Mouse (Mus musculus) liver, embryonic 12.5 days (tissue): ENCODE measurements around the gene Akr1c19. TPM values are rescaled to one million over a fixed set of nuclear protein-coding genes. Genes with fewer than 3 reads are reported as not detected.
"Not testable (repeated sequence)": the region's sequence is repeated elsewhere in the genome, so short reads cannot be mapped to it uniquely, and the experiment has no call there.

Experiments used
- ATAC-seq: fragments of 200-750 bp; cut with Nextera tagmentation; 2 replicates; pipeline ENCODE4 v1.8.0; 2017; ENCODE audit warnings: moderate number of reproducible peaks, mild to moderate bottlenecking, moderate library complexity
- H3K27ac ChIP-seq: fragments of 300-500 bp; sonication (generic); 2 replicates; pipeline ENCODE4 v1.5.1; 2016; ENCODE audit warnings: mild to moderate bottlenecking
- H3K27me3 ChIP-seq: fragments of 300-500 bp; sonication (generic); replicated peaks from 2 replicates; pipeline ENCODE4 v1.6.1; 2016; ENCODE audit warnings: mild to moderate bottlenecking, moderate library complexity
- H3K36me3 ChIP-seq: fragments of 300-500 bp; sonication (generic); 2 replicates; pipeline ENCODE4 v1.6.1; 2016; ENCODE audit warnings: mild to moderate bottlenecking, moderate library complexity
- H3K4me1 ChIP-seq: fragments of 300-500 bp; sonication (generic); 2 replicates; pipeline ENCODE4 v1.6.1; 2016
- H3K4me2 ChIP-seq: fragments of 300-500 bp; sonication (generic); 2 replicates; pipeline ENCODE4 v1.6.1; 2016; ENCODE audit warnings: mild to moderate bottlenecking, moderate library complexity
- H3K4me3 ChIP-seq: fragments of 300-500 bp; sonication (generic); 2 replicates; pipeline ENCODE4 v1.5.1; 2016; ENCODE audit warnings: mild to moderate bottlenecking, moderate library complexity
- H3K9ac ChIP-seq: fragments of 300-500 bp; sonication (generic); 2 replicates; pipeline ENCODE4 v1.6.1; 2016; ENCODE audit warnings: mild to moderate bottlenecking, moderate library complexity
- H3K9me3 ChIP-seq: fragments of 300-500 bp; sonication (generic); replicated peaks from 2 replicates; pipeline ENCODE4 v1.6.1; 2016; ENCODE audit warnings: mild to moderate bottlenecking, moderate library complexity
- WGBS: fragments of 180-500 bp; shearing (Covaris S2); methylation state at CpG from one replicate; pipeline ENCODE4 v1.1.7; 2016; ENCODE audit not compliant: insufficient replicate concordance; 5-methylcytosine and 5-hydroxymethylcytosine counted together
- polyA plus RNA-seq: library from polyadenylated mRNA; unstranded; fragments of >200 nt; fragmentation: Nextera tagmentation; extraction: Ambion mirVana; gene quantifications from 2 replicates; pipeline ENCODE4 v1.2.1, GENCODE M21; 2016

Gene Akr1c19
- polyA plus RNA-seq, 1 experiment from 2014 or later, result 36.7 TPM

DNA sequence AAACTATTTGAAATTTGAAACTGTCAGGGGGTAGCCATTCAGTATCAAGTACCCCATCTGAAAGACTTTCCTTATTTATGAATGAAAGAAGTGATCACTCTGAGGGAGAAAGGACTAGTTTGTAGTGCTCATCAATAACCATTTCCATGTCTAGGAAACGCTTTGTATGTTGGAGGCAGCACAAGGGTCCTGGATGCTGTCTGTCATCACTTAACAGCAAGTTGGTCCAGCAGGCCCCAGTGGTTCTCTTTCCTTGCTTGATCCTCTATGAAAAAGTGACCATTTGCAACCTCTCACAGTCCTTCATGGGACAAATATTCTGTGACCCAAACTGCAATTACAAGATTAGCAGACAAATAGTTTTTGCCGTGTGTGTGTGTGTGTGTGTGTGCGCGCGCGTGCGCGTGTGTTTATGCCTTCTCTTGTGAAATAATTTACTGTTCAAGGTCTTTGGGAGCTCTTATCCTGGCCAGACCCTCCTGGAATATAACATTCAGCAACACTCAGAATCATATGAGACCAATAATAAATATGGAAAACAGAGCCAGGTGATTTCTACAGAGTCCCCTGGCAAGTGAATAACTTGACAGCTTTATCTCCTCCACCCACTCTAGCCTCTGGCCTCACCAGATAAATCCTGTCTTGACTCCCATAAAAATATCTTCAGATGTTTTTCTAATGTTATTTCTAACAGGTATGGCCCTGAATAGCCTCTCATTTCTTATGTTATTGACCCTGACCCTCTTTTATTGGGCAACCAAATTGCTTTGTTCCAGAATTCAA, 2.5 kb downstream of the Akr1c19 start:
- Histone ChIP-seq H3K4me2 (no peak overlapping the region), H3K9me3 (no peaks in the 10 kb centered on the region), H3K27ac (no peak overlapping the region), H3K4me3 (no peak overlapping the region), H3K36me3 (no peaks in the 10 kb centered on the region), H3K4me1 (no peaks in the 10 kb centered on the region; the same call in 1 of the 2 replicates), H3K27me3 (no peaks in the 10 kb centered on the region), H3K9ac (no peak overlapping the region)
- 88% methylated on average over 8 of the region's 8 CpGs for WGBS
- no peak for ATAC-seq

DNA sequence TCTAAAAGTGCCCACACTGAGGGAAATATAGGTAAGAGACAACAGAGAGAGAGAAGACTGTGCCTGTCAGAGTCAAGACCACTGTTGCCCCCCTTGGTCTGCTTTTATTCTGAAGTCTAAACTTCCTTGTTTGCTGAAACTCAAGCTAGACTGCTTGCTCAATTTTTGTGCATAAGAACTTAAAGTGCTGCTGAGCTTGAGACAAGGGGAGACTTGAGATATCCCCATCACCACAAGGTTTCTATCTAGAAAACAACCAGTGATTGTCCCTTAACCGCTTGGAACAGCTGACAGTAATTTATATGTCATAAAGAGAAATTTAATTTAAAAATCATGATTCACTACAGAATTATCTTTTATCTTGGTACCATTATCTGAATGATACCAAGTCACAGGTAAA, 4.6 kb downstream of the Akr1c19 start:
- no peak overlapping the region for H3K27ac ChIP-seq
- H3K4me1 ChIP-seq, result no peaks in the 10 kb centered on the region; the same call in 1 of the 2 replicates
- no peak overlapping the region for H3K4me3 ChIP-seq
- 42% methylated on average over 1 of the region's 1 CpGs for WGBS
- H3K4me2 ChIP-seq, result no peak overlapping the region
- ATAC-seq, result no peak
- no peaks in the 10 kb centered on the region; the same call in 1 of the 2 replicates for H3K36me3 ChIP-seq
- H3K27me3 ChIP-seq, result no peaks in the 10 kb centered on the region
- H3K9me3 ChIP-seq, result no peaks in the 10 kb centered on the region
- H3K9ac ChIP-seq, result no peak overlapping the region

DNA sequence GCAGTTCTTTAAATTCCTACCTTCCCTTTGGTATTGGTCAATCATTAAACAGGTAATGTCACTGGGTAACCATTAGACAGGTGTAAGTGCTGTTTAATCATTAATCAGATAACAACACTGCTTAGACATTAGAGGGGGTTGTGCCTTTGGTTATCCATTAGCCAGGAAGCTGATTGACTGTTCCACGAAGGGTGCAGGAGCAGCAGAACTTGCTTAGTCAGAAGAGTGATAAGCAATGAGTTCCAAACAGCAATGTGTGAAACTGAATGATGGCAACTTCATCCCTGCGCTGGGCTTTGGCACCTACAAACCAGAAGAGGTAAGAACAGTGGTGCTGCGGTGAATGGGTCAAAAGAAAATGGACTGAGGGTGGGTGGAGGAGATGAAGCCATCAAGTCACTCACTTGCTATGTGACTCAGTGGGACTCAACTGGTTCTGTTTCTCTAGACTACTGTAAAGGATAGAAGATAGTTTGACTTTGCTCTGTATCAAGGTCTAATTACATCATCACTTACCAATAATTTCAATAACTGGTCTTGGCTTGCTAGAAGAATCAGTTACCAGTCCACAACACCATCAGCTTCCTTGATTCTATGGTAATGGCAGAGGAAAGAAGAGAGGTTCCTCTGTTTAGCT, 5.2 kb downstream of the Akr1c19 start:
- Histone ChIP-seq H3K4me2 (peak overlapping the region; percentile 8; the same call in 1 of the 2 replicates), H3K9me3 (no peaks in the 10 kb centered on the region), H3K36me3 (peaks cover 2% of the 10 kb centered on the region; the same call in 1 of the 2 replicates), H3K4me1 (no peaks in the 10 kb centered on the region; the same call in 1 of the 2 replicates), H3K27me3 (no peaks in the 10 kb centered on the region), H3K4me3 (peak overlapping the region; percentile 20), H3K9ac (no peak overlapping the region), H3K27ac (no peak overlapping the region)
- peak; percentile 82 for ATAC-seq
- 53% methylated on average over 3 of the region's 3 CpGs for WGBS

DNA sequence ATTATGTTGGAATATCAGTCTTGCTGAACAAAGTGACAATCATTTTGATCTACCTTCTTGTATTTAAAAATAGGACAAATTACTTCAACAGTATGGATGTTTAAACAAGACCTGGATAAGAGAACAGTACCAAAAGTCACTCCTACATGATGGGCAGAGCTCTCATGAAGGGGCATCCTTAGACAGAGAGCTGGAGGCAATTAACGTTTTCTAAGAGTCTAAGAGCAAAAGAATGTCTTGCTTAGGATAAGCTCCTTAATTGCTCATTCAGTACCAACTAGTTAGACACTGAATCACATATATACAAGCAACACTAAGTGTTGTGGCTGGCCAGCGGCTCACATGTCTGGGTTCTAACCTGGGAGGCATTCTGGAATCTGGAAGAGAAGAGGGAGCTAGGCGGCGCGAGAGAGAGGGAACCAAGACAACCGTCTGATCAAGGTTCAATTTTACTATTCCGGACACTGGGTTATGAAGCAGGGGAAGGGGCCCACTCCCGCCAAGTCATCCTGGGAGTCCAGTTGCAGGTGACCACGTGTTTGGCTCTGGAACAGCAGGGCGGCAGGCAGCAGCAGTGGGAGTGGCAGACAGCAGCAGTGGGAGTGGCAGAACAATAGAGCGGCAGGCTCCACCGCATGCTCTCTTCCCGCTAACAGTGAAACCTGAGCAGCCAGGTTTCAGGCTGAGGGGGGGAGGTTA, 16.5 kb downstream of the Akr1c19 start:
- Histone ChIP-seq H3K4me2 (peak overlapping the region; percentile 44), H3K9ac (no peak overlapping the region), H3K27ac (no peak overlapping the region), H3K36me3 (no peaks in the 10 kb centered on the region), H3K9me3 (no peaks in the 10 kb centered on the region), H3K27me3 (no peaks in the 10 kb centered on the region), H3K4me3 (peak overlapping the region; percentile 11; the same call in 1 of the 2 replicates), H3K4me1 (no peaks in the 10 kb centered on the region)
- peak; percentile 51 for ATAC-seq
- 10% methylated on average over 13 of the region's 13 CpGs for whole genome bisulfite sequencing

DNA sequence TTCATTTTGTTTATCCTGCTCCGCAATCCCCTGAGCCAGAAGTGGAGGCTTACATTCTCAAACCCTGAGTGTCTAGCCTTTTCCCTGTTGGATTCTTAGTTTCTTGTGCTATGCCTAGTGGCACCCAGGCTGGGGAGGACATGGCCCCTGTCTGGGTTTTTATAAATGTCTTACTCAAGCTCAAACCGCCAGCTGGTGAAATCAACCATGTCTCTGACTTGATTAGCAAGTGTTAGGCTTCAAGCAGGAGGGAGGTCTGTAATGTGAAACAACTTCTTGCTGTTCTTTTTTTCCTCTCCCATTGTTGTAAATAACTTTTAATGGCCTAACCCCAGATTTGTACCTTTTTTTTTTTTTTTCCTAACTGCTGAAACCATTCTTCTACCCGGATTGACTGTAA, 20.8 kb downstream of the Akr1c19 start:
- Histone ChIP-seq H3K4me1 (no peaks in the 10 kb centered on the region), H3K27me3 (no peaks in the 10 kb centered on the region), H3K27ac (no peak overlapping the region), H3K4me3 (no peak overlapping the region), H3K9ac (no peak overlapping the region), H3K4me2 (no peak overlapping the region), H3K36me3 (no peaks in the 10 kb centered on the region), H3K9me3 (no peaks in the 10 kb centered on the region)
- ATAC-seq, result no peak
- 56% methylated on average over 3 of the region's 3 CpGs for WGBS

DNA sequence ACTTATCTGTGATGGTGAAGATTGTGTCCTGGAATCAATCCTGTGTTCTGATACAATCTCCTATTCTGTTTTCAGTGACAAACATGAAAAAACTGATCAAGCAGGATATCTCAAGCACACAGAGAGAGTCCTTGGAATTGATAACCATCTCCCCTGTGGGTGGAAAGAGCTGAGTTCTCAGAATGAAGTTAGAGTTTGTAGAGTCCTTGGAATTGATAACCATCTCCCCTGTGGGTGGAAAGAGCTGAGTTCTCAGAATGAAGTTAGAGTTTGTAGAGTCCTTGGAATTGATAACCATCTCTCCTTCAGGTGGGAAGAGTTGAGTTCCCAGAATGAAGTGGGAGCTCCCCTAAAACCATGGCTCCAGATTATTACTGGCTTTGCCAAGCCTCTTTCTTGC, 28.4 kb downstream of the Akr1c19 start:
- H3K9me3 ChIP-seq, H3K9ac ChIP-seq, ATAC-seq, H3K4me1 ChIP-seq, H3K4me2 ChIP-seq, H3K4me3 ChIP-seq, H3K27me3 ChIP-seq, H3K36me3 ChIP-seq, H3K27ac ChIP-seq: not testable (repeated sequence)

DNA sequence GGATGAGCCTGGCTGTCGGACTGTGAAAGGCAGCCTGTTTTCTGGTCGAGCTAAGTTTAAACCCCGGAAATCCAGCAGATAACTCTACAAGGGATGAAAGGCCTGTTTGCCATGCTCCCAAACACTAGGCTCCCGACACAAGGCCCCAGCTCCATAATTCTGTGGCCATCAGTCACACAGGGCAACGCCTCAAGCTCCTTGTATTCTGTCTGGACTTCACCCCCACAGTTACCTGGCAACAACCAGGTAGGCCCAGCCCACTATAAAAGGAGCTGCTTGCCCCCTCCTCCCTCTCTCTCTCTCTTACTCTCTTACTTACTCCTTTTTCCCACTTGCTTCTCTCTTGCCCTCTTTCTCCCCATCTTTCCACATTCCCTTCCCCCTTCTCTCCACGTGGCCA, 28.8 kb downstream of the Akr1c19 start:
- Histone ChIP-seq H3K4me3 (no peak overlapping the region), H3K36me3 (peaks cover 6% of the 10 kb centered on the region), H3K9ac (no peak overlapping the region), H3K27ac (no peak overlapping the region), H3K9me3 (no peaks in the 10 kb centered on the region), H3K4me1 (no peaks in the 10 kb centered on the region), H3K4me2 (no peak overlapping the region), H3K27me3 (no peaks in the 10 kb centered on the region)
- ATAC-seq, result no peak
- WGBS, result 69% methylated on average over 6 of the region's 6 CpGs

DNA sequence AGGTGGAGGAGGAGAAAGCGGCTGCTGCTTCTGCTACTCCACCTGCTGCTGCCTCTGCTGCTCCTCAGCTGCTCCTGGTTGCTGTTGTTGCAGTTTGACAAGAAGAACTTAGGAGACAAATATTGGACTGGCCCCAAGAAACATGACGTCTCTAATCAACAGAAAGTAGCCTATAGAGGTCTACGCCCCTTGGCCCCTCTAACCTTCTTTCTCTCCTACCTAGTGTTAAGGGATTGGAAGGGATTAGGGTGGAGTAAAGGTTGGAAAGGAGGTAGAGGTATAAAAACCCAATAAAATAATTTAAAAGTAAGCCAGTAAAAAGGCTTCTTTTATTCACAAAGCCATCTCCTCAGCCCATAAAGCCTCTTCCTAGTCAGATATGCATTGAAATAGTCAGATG, 36.1 kb downstream of the Akr1c19 start:
- 64% methylated on average over 3 of the region's 3 CpGs for WGBS
- Histone ChIP-seq H3K9ac (no peak overlapping the region), H3K36me3 (no peaks in the 10 kb centered on the region), H3K4me2 (no peak overlapping the region), H3K9me3 (no peaks in the 10 kb centered on the region), H3K4me3 (no peak overlapping the region), H3K27ac (no peak overlapping the region), H3K4me1 (no peaks in the 10 kb centered on the region), H3K27me3 (no peaks in the 10 kb centered on the region)
- ATAC-seq, result no peak

DNA sequence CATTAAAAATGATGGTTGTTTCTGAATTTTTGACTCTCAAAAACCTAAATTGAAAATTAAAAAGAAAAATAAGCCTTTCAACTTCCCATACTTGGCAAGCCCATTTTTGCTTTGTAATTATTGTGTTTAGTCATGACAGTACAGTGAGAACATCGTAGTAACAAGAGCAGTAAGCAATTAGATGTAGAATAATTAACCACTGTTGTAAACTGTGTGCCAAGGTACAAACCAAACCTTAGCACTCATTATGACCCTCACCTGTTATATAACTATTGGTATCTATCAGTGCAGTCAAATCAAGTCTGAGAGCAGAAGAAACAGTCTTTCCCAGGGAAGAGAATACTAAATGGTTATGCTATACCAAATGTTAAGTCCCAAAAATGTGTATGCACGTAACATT, 36.5 kb downstream of the Akr1c19 start:
- H3K9me3 ChIP-seq, result no peaks in the 10 kb centered on the region
- H3K4me1 ChIP-seq, result no peaks in the 10 kb centered on the region
- no peak overlapping the region for H3K4me2 ChIP-seq
- H3K9ac ChIP-seq, result no peak overlapping the region
- H3K27ac ChIP-seq, result no peak overlapping the region
- ATAC-seq, result no peak
- no peaks in the 10 kb centered on the region for H3K36me3 ChIP-seq
- H3K27me3 ChIP-seq, result no peaks in the 10 kb centered on the region
- WGBS, result 72% methylated on average over 2 of the region's 2 CpGs
- H3K4me3 ChIP-seq, result no peak overlapping the region

DNA sequence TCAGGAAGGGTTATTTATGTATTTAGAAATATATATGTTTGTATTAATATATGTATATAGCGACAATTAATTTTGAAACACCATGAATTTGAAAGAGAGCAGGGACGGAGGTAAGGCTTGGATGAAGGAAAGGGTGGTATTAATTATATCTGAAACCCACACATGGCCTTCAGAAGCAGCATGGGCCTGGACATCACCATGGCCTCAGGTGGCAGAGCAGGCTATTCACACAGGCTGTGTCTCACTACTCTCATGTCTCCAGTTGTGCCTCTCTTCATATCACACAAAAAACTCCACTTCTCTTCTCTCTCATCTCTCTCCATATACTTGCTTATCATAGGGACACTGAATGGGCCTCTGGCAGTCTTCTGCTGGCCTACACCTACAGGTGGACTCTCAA, 37.0 kb downstream of the Akr1c19 start:
- not testable (repeated sequence) for H3K4me3 ChIP-seq, H3K4me2 ChIP-seq, H3K27me3 ChIP-seq, H3K36me3 ChIP-seq, H3K27ac ChIP-seq, H3K9ac ChIP-seq, H3K4me1 ChIP-seq, H3K9me3 ChIP-seq, ATAC-seq
- WGBS, result 71% methylated on average over 2 of the region's 2 CpGs

DNA sequence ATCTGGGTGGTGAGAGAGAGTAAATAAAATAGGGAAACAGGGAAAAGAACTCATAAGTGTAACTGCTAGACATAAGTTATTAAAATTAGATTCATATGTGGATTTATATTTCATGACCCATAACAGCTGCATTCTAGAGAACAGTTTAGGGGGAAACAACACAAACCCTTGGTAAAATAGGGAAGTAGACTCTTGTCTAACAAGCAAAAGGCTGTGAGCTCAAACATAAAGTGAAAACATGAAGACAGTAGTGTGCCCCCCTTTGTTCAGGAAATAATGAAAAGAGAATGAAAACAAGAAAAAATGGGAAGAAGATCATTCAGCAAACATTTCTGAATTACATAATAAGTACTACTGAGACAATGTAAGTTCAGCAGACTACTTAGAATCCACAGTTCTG, 42.4 kb downstream of the Akr1c19 start:
- Histone ChIP-seq H3K27ac (no peak overlapping the region), H3K9ac (no peak overlapping the region), H3K4me2 (no peak overlapping the region), H3K9me3 (no peaks in the 10 kb centered on the region), H3K4me1 (no peaks in the 10 kb centered on the region), H3K36me3 (no peaks in the 10 kb centered on the region), H3K4me3 (no peak overlapping the region), H3K27me3 (no peaks in the 10 kb centered on the region)
- no peak for ATAC-seq

DNA sequence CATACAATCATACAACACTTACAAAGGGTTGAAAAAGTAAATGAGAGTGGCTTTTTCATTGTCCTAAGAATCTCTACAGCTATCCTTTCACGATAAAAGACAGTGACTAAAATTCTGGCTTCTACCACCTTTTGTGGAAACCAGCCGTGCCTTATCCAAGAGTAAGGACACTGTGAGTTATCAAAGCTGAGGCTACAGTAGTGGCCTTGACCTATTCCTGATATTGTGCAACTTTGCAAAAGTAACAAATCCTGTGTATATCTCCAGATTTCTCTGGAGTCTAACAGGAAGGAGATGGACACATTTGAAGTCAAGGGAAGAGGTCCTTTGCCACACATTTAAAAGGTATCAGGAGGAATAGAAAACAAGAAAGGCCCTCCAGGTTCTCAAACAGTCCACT, 49.0 kb downstream of the Akr1c19 start:
- no peaks in the 10 kb centered on the region for H3K4me1 ChIP-seq
- no peak for ATAC-seq
- no peaks in the 10 kb centered on the region for H3K36me3 ChIP-seq
- H3K27ac ChIP-seq, result no peak overlapping the region
- WGBS, result 71% methylated on average over 2 of the region's 2 CpGs
- H3K9me3 ChIP-seq, result no peaks in the 10 kb centered on the region
- H3K9ac ChIP-seq, result no peak overlapping the region
- no peak overlapping the region for H3K4me2 ChIP-seq
- no peak overlapping the region for H3K4me3 ChIP-seq
- H3K27me3 ChIP-seq, result no peaks in the 10 kb centered on the region
